Mouse (Mus musculus) gastrocnemius, adult 8-10 months (tissue): ENCODE measurements around the gene Olfr1034. TPM values are rescaled to one million over a fixed set of nuclear protein-coding genes. Genes with fewer than 3 reads are reported as not detected.
"Not testable (repeated sequence)": the region's sequence is repeated elsewhere in the genome, so short reads cannot be mapped to it uniquely, and the experiment has no call there.

ENCODE experiments used
- DNase-seq, 2 experiments: peaks; one replicate each; pipeline ENCODE4 v3.0.0; 2022; ENCODE audit warnings: low spot score in 2 of 2
- total RNA-seq, 4 experiments: library from RNA; stranded (reverse); gene quantifications; 2 replicates each; pipeline ENCODE4 v1.2.4; 2022

Gene Olfr1034
- total RNA-seq: not detected

GRCm38 (mm10) chr2:86045561-86045960, at the start of gene Olfr1034:
Gene Olfr1034 (plus strand): TSS chr2:86045861.
- no peak for DNase-seq

GRCm38 (mm10) chr2:86005240-86005639, 40.4 kb upstream of the Olfr1034 start, which contains the start of gene Olfr1032:
Gene Olfr1032 (plus strand): TSS chr2:86005540.
- DNase-seq: no peak

GRCm38 (mm10) chr2:86020406-86020805, 25.3 kb upstream of the Olfr1034 start, which contains the start of gene Olfr1033:
Gene Olfr1033 (plus strand): TSS chr2:86020633.
- not testable (repeated sequence) for DNase-seq

- not testable (repeated sequence) for DNase-seq
These were observed 24.1 kb upstream of the Olfr1034 start for GRCm38 (mm10) chr2:86021518-86021917.

- DNase-seq: not testable (repeated sequence)
These were observed 5.1 kb downstream of the Olfr1034 start for GRCm38 (mm10) chr2:86050777-86051176.

GRCm38 (mm10) chr2:86063766-86064165, 18.1 kb downstream of the Olfr1034 start:
- DNase-seq: not testable (repeated sequence)

- DNase-seq: no peak
These were observed 24.5 kb downstream of the Olfr1034 start for GRCm38 (mm10) chr2:86070189-86070588.

GRCm38 (mm10) chr2:86073692-86074091, 28.0 kb downstream of the Olfr1034 start, which contains the start of gene Olfr1036:
Gene Olfr1036 (plus strand): TSS chr2:86073992.
- not testable (repeated sequence) for DNase-seq

- DNase-seq: not testable (repeated sequence)
These were observed 34.8 kb downstream of the Olfr1034 start for GRCm38 (mm10) chr2:86080478-86080877.

- DNase-seq: no peak
These were observed 41.6 kb downstream of the Olfr1034 start, which contains the start of gene Olfr1037 for GRCm38 (mm10) chr2:86087285-86087684. Gene Olfr1037 (minus strand): TSS chr2:86087385.

Other genes starting within 250 kb of the Olfr1034 start
- gene Olfr1016, start 243.3 kb upstream of the Olfr1034 start, total RNA-seq: not detected
- gene Olfr1018, start 227.4 kb upstream of the Olfr1034 start, total RNA-seq: not detected
- not detected for gene Olfr1019, start 200.4 kb upstream of the Olfr1034 start, total RNA-seq
- gene Olfr1020, start 198.8 kb upstream of the Olfr1034 start, total RNA-seq: not detected
- gene Olfr1022, start 177.3 kb upstream of the Olfr1034 start, total RNA-seq: not detected
- not detected for gene Olfr1023, start 160.2 kb upstream of the Olfr1034 start, total RNA-seq
- not detected for gene Olfr1024, start 140.8 kb upstream of the Olfr1034 start, total RNA-seq
- not detected for gene Olfr1025-ps1, start 130.7 kb upstream of the Olfr1034 start, total RNA-seq
- gene Olfr1026, start 124.3 kb upstream of the Olfr1034 start, total RNA-seq: not detected
- gene Olfr1028, start 95.4 kb upstream of the Olfr1034 start, total RNA-seq: not detected
- not detected for gene Olfr1029, start 72.0 kb upstream of the Olfr1034 start, total RNA-seq
- not detected for gene Olfr1030, start 66.6 kb upstream of the Olfr1034 start, total RNA-seq
- gene Olfr1031, start 55.6 kb upstream of the Olfr1034 start, total RNA-seq: not detected
- gene Olfr1032, start 40.3 kb upstream of the Olfr1034 start, total RNA-seq: not detected
- under 1 TPM in 1 of 4 experiments, not detected in 3; 0.54 TPM for gene Olfr1033, start 25.2 kb upstream of the Olfr1034 start, total RNA-seq
- gene Olfr1036, start 28.1 kb downstream of the Olfr1034 start, total RNA-seq: not detected
- gene Olfr1037, start 41.5 kb downstream of the Olfr1034 start, total RNA-seq: not detected
- gene Olfr1039, start 90.1 kb downstream of the Olfr1034 start, total RNA-seq: not detected
- not detected for gene Olfr1040, start 100.9 kb downstream of the Olfr1034 start, total RNA-seq
- gene Olfr1042, start 116.0 kb downstream of the Olfr1034 start, total RNA-seq: not detected
- gene Olfr1043, start 121.7 kb downstream of the Olfr1034 start, total RNA-seq: not detected
- not detected for gene Olfr1044, start 132.0 kb downstream of the Olfr1034 start, total RNA-seq
- not detected for gene Olfr52, start 139.8 kb downstream of the Olfr1034 start, total RNA-seq
- gene Olfr1045, start 157.1 kb downstream of the Olfr1034 start, total RNA-seq: not detected
- gene Olfr1046, start 173.5 kb downstream of the Olfr1034 start, total RNA-seq: not detected
- not detected for gene Olfr1047, start 185.5 kb downstream of the Olfr1034 start, total RNA-seq
- gene Olfr1048, start 194.4 kb downstream of the Olfr1034 start, total RNA-seq: not detected
- not detected for gene Olfr1049, start 212.5 kb downstream of the Olfr1034 start, total RNA-seq
- gene Olfr1051, start 233.2 kb downstream of the Olfr1034 start, total RNA-seq: not detected
- gene Olfr1052, start 246.6 kb downstream of the Olfr1034 start, total RNA-seq: not detected